Mouse (Mus musculus): Measurements from ENCODE around the gene Cib2.
A peak's percentile ranks its signal among the peaks of the same experiment; 100 is the strongest.

The Cib2 gene

GRCm38 (mm10) chr9:54544212-54544953 lies 15.6 kb downstream of the Cib2 start:
- no peak for DNase-seq

- no peak for DNase-seq
Observed at GRCm38 (mm10) chr9:54540801-54541200, 19.2 kb downstream of the Cib2 start.

- no peak for DNase-seq
Observed at GRCm38 (mm10) chr9:54538684-54539083, 21.3 kb downstream of the Cib2 start, which contains the start of gene Sh2d7. Gene Sh2d7, plus strand, starts transcription at chr9:54538984.

- no peak for DNase-seq
Observed at GRCm38 (mm10) chr9:54538244-54538643, 21.8 kb downstream of the Cib2 start.

GRCm38 (mm10) chr9:54537480-54537879 lies 22.5 kb downstream of the Cib2 start:
- DNase-seq = no peak

GRCm38 (mm10) chr9:54537030-54537429 lies 23.0 kb downstream of the Cib2 start:
- DNase-seq = no peak

GRCm38 (mm10) chr9:54536236-54536635 lies 23.8 kb downstream of the Cib2 start:
- DNase-seq = no peak

- DNase-seq = no peak
Observed at GRCm38 (mm10) chr9:54533975-54534374, 26.0 kb downstream of the Cib2 start.

GRCm38 (mm10) chr9:54532926-54533325 lies 27.1 kb downstream of the Cib2 start:
- no peak for DNase-seq

GRCm38 (mm10) chr9:54531421-54531820 lies 28.6 kb downstream of the Cib2 start:
- DNase-seq = no peak

GRCm38 (mm10) chr9:54530836-54531235 lies 29.2 kb downstream of the Cib2 start:
- no peak for DNase-seq

GRCm38 (mm10) chr9:54529950-54530349 lies 30.1 kb downstream of the Cib2 start:
- DNase-seq = no peak

- no peak for DNase-seq
Observed at GRCm38 (mm10) chr9:54527694-54528093, 32.3 kb downstream of the Cib2 start.

- no peak for DNase-seq
Observed at GRCm38 (mm10) chr9:54520286-54520685, 39.7 kb downstream of the Cib2 start.

GRCm38 (mm10) chr9:54518921-54519320 lies 41.1 kb downstream of the Cib2 start:
- no peak for DNase-seq

- no peak for DNase-seq
Observed at GRCm38 (mm10) chr9:54515991-54516390, 44.0 kb downstream of the Cib2 start.

- DNase-seq = no peak
Observed at GRCm38 (mm10) chr9:54502873-54503272, 57.1 kb downstream of the Cib2 start.

- no peak for DNase-seq
Observed at GRCm38 (mm10) chr9:54502111-54502495, 57.9 kb downstream of the Cib2 start.

GRCm38 (mm10) chr9:54501453-54502110 lies 58.4 kb downstream of the Cib2 start, which contains the start of gene Dmxl2:
Gene Dmxl2, minus strand, starts transcription at chr9:54501626.
- peak; percentile 27 to 48 for DNase-seq

- DNase-seq = peak; percentile 8 to 12
Observed at GRCm38 (mm10) chr9:54500832-54501452, 59.1 kb downstream of the Cib2 start.

- no peak for DNase-seq
Observed at GRCm38 (mm10) chr9:54499791-54500190, 60.2 kb downstream of the Cib2 start.

- DNase-seq = no peak
Observed at GRCm38 (mm10) chr9:54499291-54499690, 60.7 kb downstream of the Cib2 start.
